Mouse (Mus musculus) yolk sac, embryonic 10.5 days (tissue): ENCODE data around the gene Zfp706.
A peak's percentile ranks its signal among the peaks of the same experiment; 100 is the strongest.

Source experiments
- DNase-seq: peaks from one replicate; pipeline ENCODE4 v3.0.0-alpha.2; 2017; ENCODE audit warnings: low spot score

Gene Zfp706

GRCm38 (mm10) chr15:37007233-37007958, at the start of gene Zfp706:
Zfp706 (minus strand) TSS chr15:37007773.
- DNase-seq: peak; percentile 98

GRCm38 (mm10) chr15:37054582-37054981, 47.0 kb upstream of the Zfp706 start:
- DNase-seq: no peak

GRCm38 (mm10) chr15:37053085-37053762, 45.7 kb upstream of the Zfp706 start:
- DNase-seq: no peak

GRCm38 (mm10) chr15:37047403-37047802, 39.8 kb upstream of the Zfp706 start:
- no peak for DNase-seq

- DNase-seq: no peak
Measured at GRCm38 (mm10) chr15:37046586-37046985, 39.0 kb upstream of the Zfp706 start.

- no peak for DNase-seq
Measured at GRCm38 (mm10) chr15:37046131-37046530, 38.6 kb upstream of the Zfp706 start.

GRCm38 (mm10) chr15:37045456-37045855, 37.9 kb upstream of the Zfp706 start:
- DNase-seq: no peak

- DNase-seq: no peak
Measured at GRCm38 (mm10) chr15:37042559-37042958, 35.0 kb upstream of the Zfp706 start.

- DNase-seq: no peak
Measured at GRCm38 (mm10) chr15:37041214-37041613, 33.6 kb upstream of the Zfp706 start.

GRCm38 (mm10) chr15:37038666-37039065, 31.1 kb upstream of the Zfp706 start:
- DNase-seq: no peak

- DNase-seq: no peak
Measured at GRCm38 (mm10) chr15:37037704-37038103, 30.1 kb upstream of the Zfp706 start.

- DNase-seq: no peak
Measured at GRCm38 (mm10) chr15:37036481-37037156, 29.0 kb upstream of the Zfp706 start.

- DNase-seq: no peak
Measured at GRCm38 (mm10) chr15:37034155-37034554, 26.6 kb upstream of the Zfp706 start.

GRCm38 (mm10) chr15:37033431-37033830, 25.9 kb upstream of the Zfp706 start:
- DNase-seq: no peak

GRCm38 (mm10) chr15:37031334-37032150, 24.0 kb upstream of the Zfp706 start:
- no peak for DNase-seq

GRCm38 (mm10) chr15:37030929-37031328, 23.4 kb upstream of the Zfp706 start:
- no peak for DNase-seq

- no peak for DNase-seq
Measured at GRCm38 (mm10) chr15:37027956-37028355, 20.4 kb upstream of the Zfp706 start.

- no peak for DNase-seq
Measured at GRCm38 (mm10) chr15:37026458-37026857, 18.9 kb upstream of the Zfp706 start.

- DNase-seq: no peak
Measured at GRCm38 (mm10) chr15:37020581-37021245, 13.1 kb upstream of the Zfp706 start.

- no peak for DNase-seq
Measured at GRCm38 (mm10) chr15:37019434-37019833, 11.9 kb upstream of the Zfp706 start.

GRCm38 (mm10) chr15:37011897-37012296, 4.3 kb upstream of the Zfp706 start:
- DNase-seq: no peak

- peak; percentile 59 for DNase-seq
Measured at GRCm38 (mm10) chr15:37011316-37011715, 3.7 kb upstream of the Zfp706 start.
